Mouse (Mus musculus): Measurements from ENCODE around the gene Agpat2.

Agpat2 gene

DNA sequence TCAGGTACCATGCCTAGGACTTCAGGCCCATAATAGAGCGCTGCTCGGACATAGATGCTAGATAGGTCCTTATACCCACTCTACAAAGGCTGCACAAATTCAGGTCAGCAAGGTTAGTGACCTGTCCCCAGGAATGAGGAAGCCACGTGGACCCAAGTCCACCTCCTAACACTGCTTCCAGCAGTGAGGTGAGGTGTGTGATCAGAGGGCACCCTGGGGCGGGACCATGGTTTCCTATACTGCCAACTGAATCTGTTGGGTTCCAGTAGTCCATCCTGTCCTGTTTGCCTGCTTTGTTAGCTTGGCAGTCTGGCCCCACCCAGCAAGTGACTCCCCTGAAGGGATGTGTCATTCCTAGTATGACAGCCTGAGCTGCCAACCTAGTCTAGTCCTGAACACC, 4.3 kb downstream of the Agpat2 start:
- ATAC-seq (ENCODE audit: insufficient number of reproducible peaks, low FRiP score, low TSS enrichment), result no peak

- ATAC-seq (ENCODE audit: insufficient number of reproducible peaks, low FRiP score, low TSS enrichment), result no peak
Measured at GRCm38 (mm10) chr2:26598462-26598861, 5.8 kb downstream of the Agpat2 start.

DNA sequence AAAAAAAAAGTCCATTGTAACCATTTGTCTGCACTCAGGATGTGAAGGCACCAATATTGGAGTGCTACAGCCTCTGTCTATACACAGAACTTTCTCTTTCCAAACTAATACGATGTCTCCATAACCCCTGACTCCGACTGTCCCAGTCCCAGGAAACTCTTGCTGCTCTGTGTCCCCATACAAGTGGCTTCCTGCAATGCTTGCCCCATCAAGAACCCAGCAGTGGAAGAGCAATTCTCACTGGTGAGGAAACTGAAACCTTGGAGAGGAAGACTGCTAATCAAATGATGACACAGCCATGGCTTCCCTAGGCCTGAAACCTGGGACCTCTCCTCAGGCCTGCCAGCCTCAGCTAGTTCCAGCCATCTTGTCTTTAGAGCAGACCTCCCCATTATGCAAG, 6.4 kb downstream of the Agpat2 start:
- ATAC-seq (ENCODE audit: insufficient number of reproducible peaks, low FRiP score, low TSS enrichment), result no peak

GRCm38 (mm10) chr2:26596898-26597297, 7.3 kb downstream of the Agpat2 start:
- ATAC-seq (ENCODE audit: insufficient number of reproducible peaks, low FRiP score, low TSS enrichment), result no peak

- ATAC-seq (ENCODE audit: insufficient number of reproducible peaks, low FRiP score, low TSS enrichment), result no peak
Measured at GRCm38 (mm10) chr2:26595725-26596435, 8.3 kb downstream of the Agpat2 start.

GRCm38 (mm10) chr2:26594934-26595724, 9.1 kb downstream of the Agpat2 start:
- ATAC-seq (ENCODE audit: insufficient number of reproducible peaks, low FRiP score, low TSS enrichment), result no peak

DNA sequence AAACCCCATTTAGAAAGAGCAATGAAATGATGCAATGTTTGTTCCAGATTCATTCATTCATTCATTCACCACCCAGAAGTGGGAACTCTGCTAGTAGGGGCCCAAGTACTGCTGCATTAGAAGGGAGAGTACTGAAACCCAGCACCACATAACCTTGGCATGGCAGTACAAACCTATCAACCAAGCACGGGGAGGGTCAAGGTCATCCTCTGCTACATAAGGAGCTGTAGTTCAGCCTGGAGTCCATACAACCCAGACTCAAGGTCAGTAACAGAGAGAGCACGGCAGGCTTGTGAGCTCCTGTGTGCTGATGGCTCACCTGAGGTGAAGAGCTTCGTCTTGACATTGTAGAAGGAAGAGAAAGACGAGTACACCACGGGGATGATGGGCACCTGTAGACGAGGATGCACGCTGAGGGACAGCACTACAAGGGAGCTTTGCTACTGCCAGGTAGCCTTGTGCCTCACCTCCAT, 9.7 kb downstream of the Agpat2 start:
- no peak for ATAC-seq (ENCODE audit: insufficient number of reproducible peaks, low FRiP score, low TSS enrichment)

GRCm38 (mm10) chr2:26594022-26594346, 10.2 kb downstream of the Agpat2 start:
- ATAC-seq (ENCODE audit: insufficient number of reproducible peaks, low FRiP score, low TSS enrichment), result no peak

DNA sequence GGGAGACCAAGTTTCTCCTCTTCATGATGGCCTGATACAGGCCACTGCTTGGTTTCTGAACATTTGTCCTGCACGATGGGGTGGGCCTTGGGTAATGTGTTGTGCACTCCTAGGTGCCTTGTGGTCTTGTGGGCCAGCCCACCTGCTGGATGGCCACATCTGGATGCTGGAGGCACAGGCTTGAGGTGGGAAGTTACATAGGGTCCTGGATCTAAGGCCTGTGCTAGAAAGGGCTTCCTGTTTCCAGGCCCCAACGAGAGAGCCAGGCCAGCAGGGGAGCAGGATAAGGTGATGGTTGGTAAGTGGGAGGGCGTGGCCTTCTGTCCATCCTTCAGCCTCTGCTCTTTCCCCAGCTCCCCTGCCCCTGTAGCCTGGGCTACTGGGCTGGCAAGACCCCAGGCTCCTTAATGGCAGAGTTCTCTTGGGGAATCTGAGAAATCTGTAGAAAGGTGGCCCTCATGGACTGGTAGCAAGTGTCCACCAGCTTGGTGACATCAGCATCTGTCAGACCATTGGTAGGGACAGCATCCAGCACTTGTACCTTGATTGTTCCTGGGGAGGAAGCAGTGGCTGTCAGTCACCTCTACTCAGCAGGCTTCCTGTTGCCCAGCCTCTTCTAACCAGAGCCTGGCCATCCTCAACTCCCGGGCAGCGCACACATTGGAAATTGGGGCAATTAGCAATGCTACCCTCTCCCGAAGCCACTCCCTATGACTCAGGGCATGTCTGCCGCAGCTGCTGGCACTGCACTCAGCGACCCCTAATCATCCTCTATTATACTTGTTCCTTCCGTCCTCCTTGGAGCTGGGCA, 10.8 kb downstream of the Agpat2 start:
- ATAC-seq (ENCODE audit: insufficient number of reproducible peaks, low FRiP score, low TSS enrichment), result no peak

GRCm38 (mm10) chr2:26591416-26591815, 12.8 kb downstream of the Agpat2 start:
- no peak for ATAC-seq (ENCODE audit: insufficient number of reproducible peaks, low FRiP score, low TSS enrichment)

- ATAC-seq (ENCODE audit: insufficient number of reproducible peaks, low FRiP score, low TSS enrichment), result no peak
Measured at GRCm38 (mm10) chr2:26590962-26591361, 13.3 kb downstream of the Agpat2 start.

DNA sequence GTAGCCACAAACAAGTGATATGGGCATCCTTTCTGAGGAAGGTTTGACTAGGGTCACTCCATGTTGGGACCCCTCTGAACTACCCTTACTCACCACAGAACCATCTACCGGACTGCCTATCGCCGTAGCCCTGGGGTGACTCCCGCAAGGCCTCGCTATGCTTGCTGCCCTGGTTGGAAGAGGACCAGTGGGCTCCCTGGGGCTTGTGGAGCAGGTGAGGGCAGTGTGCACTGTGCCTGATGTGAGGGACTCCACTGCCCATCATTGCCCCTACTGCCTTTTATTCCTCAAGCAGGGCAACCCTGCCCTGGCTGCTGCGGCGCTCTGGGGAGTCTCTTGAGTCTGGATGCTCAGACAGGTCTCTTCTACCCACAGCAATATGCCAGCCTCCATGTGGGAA, 13.9 kb downstream of the Agpat2 start:
- no peak for ATAC-seq (ENCODE audit: insufficient number of reproducible peaks, low FRiP score, low TSS enrichment)

DNA sequence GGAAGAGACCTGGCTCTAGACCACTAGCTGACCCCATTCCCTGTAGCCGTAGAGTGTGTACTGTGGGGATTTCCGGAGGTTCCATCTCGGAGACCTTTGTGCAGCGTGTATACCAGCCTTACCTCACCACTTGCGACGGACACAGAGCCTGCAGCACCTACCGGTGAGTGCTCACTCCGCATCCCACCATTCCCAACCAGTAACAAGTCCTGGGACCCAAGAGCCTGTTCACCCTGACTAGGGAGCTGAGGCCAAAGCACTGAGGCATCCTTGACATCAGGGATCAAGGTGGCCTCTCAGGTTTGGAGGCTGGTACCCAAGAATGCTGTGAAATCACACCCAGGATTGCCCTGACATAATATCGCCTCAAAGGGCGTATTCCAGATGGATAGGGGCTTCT, 14.9 kb downstream of the Agpat2 start:
- ATAC-seq (ENCODE audit: insufficient number of reproducible peaks, low FRiP score, low TSS enrichment), result no peak

DNA sequence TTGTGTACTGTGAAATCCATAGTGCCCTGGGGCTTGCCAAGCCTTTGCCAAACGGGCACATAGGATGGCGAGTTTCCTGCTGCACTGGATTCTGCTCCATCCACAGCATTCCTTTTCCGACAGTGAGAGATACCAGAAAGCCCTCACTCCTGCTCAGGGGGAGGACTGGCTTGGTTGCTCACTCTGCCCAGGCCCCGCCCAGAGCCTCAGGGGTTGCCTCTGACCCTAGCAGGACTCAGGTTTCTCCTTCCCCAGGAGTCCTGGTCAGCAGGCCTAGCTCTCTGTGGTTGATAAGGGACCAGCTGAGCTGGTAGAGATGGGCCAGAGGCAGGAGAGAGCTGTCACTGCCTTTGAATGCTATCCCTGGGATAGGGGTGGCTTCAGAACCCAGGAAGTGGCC, 15.6 kb downstream of the Agpat2 start:
- no peak for ATAC-seq (ENCODE audit: insufficient number of reproducible peaks, low FRiP score, low TSS enrichment)

DNA sequence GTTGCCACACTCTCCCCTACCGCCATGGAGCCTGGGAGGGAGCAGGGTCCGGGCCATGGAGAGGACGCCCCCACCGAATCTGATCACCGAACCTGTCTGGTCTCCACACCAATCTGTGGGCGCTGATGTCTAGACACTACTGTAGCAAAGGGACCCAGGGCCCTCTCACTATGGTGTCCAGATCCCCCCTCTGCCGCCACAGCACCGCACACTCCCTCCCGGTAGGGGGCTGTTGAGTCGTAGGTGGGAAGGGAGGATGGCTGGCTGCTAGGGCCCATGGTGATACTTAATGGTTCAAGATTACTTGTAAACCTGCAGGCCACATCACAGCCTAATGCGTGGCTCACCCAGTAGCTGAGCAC, 17.2 kb downstream of the Agpat2 start:
- ATAC-seq (ENCODE audit: insufficient number of reproducible peaks, low FRiP score, low TSS enrichment), result 0 out of 2 replicates have a peak, but pooled peaks have one; percentile 9

DNA sequence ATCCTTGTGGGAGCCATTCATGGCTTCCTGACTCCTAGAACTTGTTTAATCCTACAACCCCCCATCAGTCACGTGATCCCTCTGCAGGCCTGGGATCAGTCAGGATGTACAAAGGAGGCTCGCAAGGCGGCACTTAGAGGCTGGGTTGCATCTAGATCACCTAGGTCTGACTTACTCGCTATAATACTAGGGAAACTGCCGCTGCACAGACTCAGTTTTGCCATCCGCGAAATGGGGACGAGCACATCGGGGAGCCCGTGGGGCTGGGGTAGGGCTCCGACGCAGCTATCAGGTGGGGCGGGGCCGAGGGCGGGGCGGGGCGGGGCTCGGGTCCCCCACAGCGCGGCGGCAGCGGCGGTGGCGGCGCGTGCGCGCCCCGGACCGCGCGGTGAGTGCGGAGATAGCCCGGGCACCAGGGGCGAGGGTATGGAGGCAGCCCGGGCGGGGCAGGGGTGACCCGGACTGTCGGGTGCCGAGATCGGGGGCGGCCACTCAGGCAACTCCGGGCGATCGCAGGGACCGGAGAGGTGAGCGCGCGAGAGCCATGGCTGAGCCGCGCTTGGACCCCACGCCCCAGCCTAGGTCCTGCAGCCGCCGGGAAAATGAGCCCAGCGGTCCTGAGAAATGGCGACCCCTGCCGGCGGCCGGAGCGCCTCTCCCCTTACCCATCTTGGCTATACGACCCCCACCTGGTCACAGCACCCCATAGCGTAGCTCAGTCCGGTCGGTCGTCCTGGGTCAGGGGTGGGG, 17.7 kb downstream of the Agpat2 start, which contains the start of gene Gm20532:
Gm20532 (plus strand) TSS at position 346 of the 750 bp plus-strand sequence.
- ATAC-seq (ENCODE audit: insufficient number of reproducible peaks, low FRiP score, low TSS enrichment), result peak; percentile 47; the same call in 1 of the 2 replicates

DNA sequence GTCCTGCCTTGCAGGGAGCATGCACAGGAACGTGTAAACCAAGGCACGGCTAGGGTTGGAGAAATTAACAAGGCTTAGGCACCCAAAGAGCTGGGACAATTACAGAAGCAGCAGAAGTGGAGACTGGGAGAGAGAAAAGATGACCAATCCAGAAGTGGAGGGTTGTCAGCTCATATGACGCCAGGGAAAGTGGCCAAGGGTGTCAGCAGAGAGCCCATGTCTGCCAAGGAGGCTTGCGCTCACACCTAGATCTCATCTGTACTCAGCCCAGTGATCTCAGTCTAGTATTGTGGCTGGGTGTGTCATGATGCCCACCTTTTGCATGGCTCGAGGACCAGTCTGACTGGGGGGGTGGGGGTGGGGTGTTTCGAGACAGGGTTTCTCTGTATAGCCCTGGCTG, 18.5 kb downstream of the Agpat2 start:
- no peak for ATAC-seq (ENCODE audit: insufficient number of reproducible peaks, low FRiP score, low TSS enrichment)

GRCm38 (mm10) chr2:26583640-26584039, 20.6 kb downstream of the Agpat2 start:
- ATAC-seq (ENCODE audit: insufficient number of reproducible peaks, low FRiP score, low TSS enrichment), result no peak

DNA sequence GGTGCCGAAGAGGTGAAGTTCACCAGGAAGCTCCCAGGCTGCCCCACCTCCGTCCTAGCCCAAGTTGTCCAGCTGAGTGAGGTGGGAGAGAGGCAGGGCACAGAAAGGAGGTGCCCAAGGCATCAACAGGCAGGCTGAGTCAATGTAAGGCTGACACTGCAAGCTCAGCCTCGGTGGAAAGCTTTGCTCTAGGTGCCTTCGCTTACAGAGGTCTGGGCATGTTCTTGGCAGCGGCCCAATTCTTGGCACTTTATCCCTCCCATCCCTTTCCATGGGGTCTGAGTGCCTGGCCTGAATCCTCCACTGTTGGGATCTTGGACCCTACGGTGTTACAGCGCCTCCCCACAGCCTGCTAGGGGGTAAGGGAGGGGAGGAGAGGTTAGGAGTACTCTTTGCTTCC, 21.5 kb downstream of the Agpat2 start:
- no peak for ATAC-seq (ENCODE audit: insufficient number of reproducible peaks, low FRiP score, low TSS enrichment)

- no peak for ATAC-seq (ENCODE audit: insufficient number of reproducible peaks, low FRiP score, low TSS enrichment)
Measured at GRCm38 (mm10) chr2:26582203-26582602, 22.0 kb downstream of the Agpat2 start.

Data from cerebellum, adult (tissue).